Mouse (Mus musculus): ENCODE data around the gene Tec. TPM values are rescaled to one million over a fixed set of nuclear protein-coding genes. Genes with fewer than 3 reads are reported as not detected.

The Tec gene
- total and polyA plus RNA-seq, 3 experiments = 7.9 to 25.9 (median 20.1) TPM

DNA sequence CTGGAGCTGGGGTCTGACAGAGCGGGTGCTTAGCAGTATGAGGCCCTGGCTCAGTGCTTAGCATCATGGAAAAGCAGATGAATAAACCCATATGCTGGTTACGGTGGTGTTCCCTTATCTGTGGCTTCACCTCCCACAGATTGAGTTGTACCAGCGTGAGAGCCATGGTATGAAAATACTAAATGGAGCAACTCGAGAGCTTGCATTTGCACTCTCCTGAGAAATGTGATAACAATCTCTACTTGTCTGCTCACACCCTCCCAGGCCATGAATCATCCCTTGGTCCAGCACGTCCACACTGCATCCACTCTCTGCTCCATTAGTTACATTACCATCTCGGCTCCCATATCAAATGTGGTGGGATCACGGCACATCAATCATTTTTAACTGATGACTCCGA lies 84.3 kb downstream of the Tec start:
- peaks cover 0 to 74% of the 10 kb centered on the region in 2 experiments for H3K36me3 ChIP-seq (replicated peaks in 1 of 2; ENCODE audit: control insufficient read depth in 1 of 2, insufficient read depth in 1 of 2, low read length in 1 of 2)
- no peaks in the 10 kb centered on the region for H3K27me3 ChIP-seq (replicated peaks)
- no peaks in the 10 kb centered on the region for H3K9me3 ChIP-seq (replicated peaks; ENCODE audit: low read length)
- H3K4me2 ChIP-seq (ENCODE audit: insufficient read depth, low read depth, poor library complexity, severe bottlenecking) = no peak overlapping the region
- no peak for DNase-seq (ENCODE audit: extremely low read depth)
- no peak overlapping the region for H3K4me3 ChIP-seq (replicated peaks in 1 of 3; ENCODE audit: low read depth in 2 of 3, low read length in 2 of 3, poor library complexity in 1 of 3)
- H3K4me1 ChIP-seq (ENCODE audit: control insufficient read depth in 1 of 2, insufficient read depth in 2 of 2) = no peaks in the 10 kb centered on the region
- no peak for TF ChIP-seq PAX5 (IDR thresholded peaks at IDR 0.05; ENCODE audit: low read length)
- TF ChIP-seq TBP (conservative IDR thresholded peaks at IDR 0.05; ENCODE audit: low read depth, low read length) = no peak
- TF ChIP-seq KAT2A (IDR thresholded peaks at IDR 0.05; ENCODE audit: insufficient replicate concordance, low read length) = no peak
- H3K27ac ChIP-seq (ENCODE audit: insufficient read depth, low read depth) = no peak overlapping the region
- H3K79me2 ChIP-seq (replicated peaks; ENCODE audit: control insufficient read depth, extremely low read depth, insufficient read depth, poor library complexity, severe bottlenecking) = no peaks in the 10 kb centered on the region
- no peak overlapping the region for H3K9ac ChIP-seq (ENCODE audit: insufficient read depth, low read depth)
- in situ Hi-C loops (cut with MboI; ENCODE audit: low pct_ligation_motif_present, low pct_unique_long_range_greater_than_20kb, low sequenced_read_pairs) = no loop called here
- dilution Hi-C loops (cut with MboI; ENCODE audit: extremely low pct_ligation_motif_present, extremely low pct_unique_long_range_greater_than_20kb, low sequenced_read_pairs) = no loop called here

DNA sequence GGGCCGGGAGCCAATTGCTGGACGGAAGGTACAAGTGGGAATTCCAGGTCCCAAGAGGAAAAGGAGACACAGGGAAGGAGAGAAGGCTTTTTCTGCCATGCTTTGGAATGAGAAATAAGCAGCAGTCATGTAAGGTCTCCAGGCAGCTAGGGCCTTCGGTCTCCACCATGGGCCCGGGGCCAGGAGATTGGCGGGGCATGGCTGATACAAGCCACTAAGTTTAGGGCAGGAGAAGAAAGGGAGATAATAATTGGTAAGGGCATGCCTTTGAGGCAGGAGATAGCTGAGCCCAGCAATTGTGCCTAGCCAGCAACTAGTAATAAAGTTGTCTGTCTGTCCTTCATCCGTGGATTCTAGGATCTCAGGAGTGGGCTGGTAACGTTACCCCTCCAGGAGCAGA lies 85.2 kb downstream of the Tec start:
- in situ Hi-C loops (cut with MboI; ENCODE audit: low pct_ligation_motif_present, low pct_unique_long_range_greater_than_20kb, low sequenced_read_pairs) (no loop called here), dilution Hi-C loops (cut with MboI; ENCODE audit: extremely low pct_ligation_motif_present, extremely low pct_unique_long_range_greater_than_20kb, low sequenced_read_pairs) (no loop called here)
- H3K4me2 ChIP-seq (ENCODE audit: insufficient read depth, low read depth, poor library complexity, severe bottlenecking) = no peak overlapping the region
- no peak for TF ChIP-seq BHLHE40 (IDR thresholded peaks at IDR 0.05; ENCODE audit: low read depth, low read length)
- no peak for TF ChIP-seq MXI1 (IDR thresholded peaks at IDR 0.05; ENCODE audit: low read depth, low read length)
- no peak for TF ChIP-seq UBTF (IDR thresholded peaks at IDR 0.05; ENCODE audit: low read depth, low read length)
- no peak for TF ChIP-seq SMC3 (IDR thresholded peaks at IDR 0.05; ENCODE audit: low read depth, low read length)
- TF ChIP-seq ZNF384 (IDR thresholded peaks at IDR 0.05; ENCODE audit: low read depth, low read length) = no peak
- no peak for TF ChIP-seq ZKSCAN1 (IDR thresholded peaks at IDR 0.05; ENCODE audit: borderline replicate concordance, low read depth, low read length)
- TF ChIP-seq CHD2 (IDR thresholded peaks at IDR 0.05; ENCODE audit: low read length) = no peak
- no peak for TF ChIP-seq USF2 (conservative IDR thresholded peaks at IDR 0.05; ENCODE audit: low read depth, low read length)
- TF ChIP-seq GABPA (IDR thresholded peaks at IDR 0.05; ENCODE audit: insufficient replicate concordance, low read depth, low read length) = no peak
- TF ChIP-seq NRF1 (IDR thresholded peaks at IDR 0.05; ENCODE audit: low read depth, low read length) = no peak
- TF ChIP-seq POLR2A (IDR thresholded peaks at IDR 0.05; ENCODE audit: low read depth, low read length) = no peak
- no peak for TF ChIP-seq TBP (conservative IDR thresholded peaks at IDR 0.05; ENCODE audit: low read depth, low read length)
- TF ChIP-seq NELFE (IDR thresholded peaks at IDR 0.05; ENCODE audit: low read depth, low read length) = no peak
- TF ChIP-seq RCOR1 (conservative IDR thresholded peaks at IDR 0.05; ENCODE audit: low read depth, low read length) = no peak
- TF ChIP-seq EP300 (IDR thresholded peaks at IDR 0.05; ENCODE audit: low read length) = no peak
- no peak for TF ChIP-seq E2F4 (IDR thresholded peaks at IDR 0.05; ENCODE audit: insufficient replicate concordance, low read depth, low read length)
- TF ChIP-seq CHD1 (IDR thresholded peaks at IDR 0.05; ENCODE audit: low read depth, low read length) = no peak
- no peak for TF ChIP-seq MAFK (IDR thresholded peaks at IDR 0.05; ENCODE audit: insufficient replicate concordance, low read length)
- TF ChIP-seq JUN (IDR thresholded peaks at IDR 0.05; ENCODE audit: insufficient read depth, low read depth, low read length) = no peak
- no peak for DNase-seq (ENCODE audit: extremely low read depth)
- H3K36me3 ChIP-seq (replicated peaks in 1 of 2; ENCODE audit: control insufficient read depth in 1 of 2, insufficient read depth in 1 of 2, low read length in 1 of 2) = peaks cover 0 to 70% of the 10 kb centered on the region in 2 experiments
- H3K9me3 ChIP-seq (replicated peaks; ENCODE audit: low read length) = no peaks in the 10 kb centered on the region
- no peak overlapping the region for H3K27ac ChIP-seq (ENCODE audit: insufficient read depth, low read depth)
- no peak overlapping the region for H3K4me3 ChIP-seq (replicated peaks in 1 of 3; ENCODE audit: low read depth in 2 of 3, low read length in 2 of 3, poor library complexity in 1 of 3)
- no peaks in the 10 kb centered on the region for H3K27me3 ChIP-seq (replicated peaks)
- no peaks in the 10 kb centered on the region for H3K4me1 ChIP-seq (ENCODE audit: control insufficient read depth in 1 of 2, insufficient read depth in 2 of 2)
- no peaks in the 10 kb centered on the region for H3K79me2 ChIP-seq (replicated peaks; ENCODE audit: control insufficient read depth, extremely low read depth, insufficient read depth, poor library complexity, severe bottlenecking)
- no peak overlapping the region for H3K9ac ChIP-seq (ENCODE audit: insufficient read depth, low read depth)

All from CH12.LX (cell line).